Mouse (Mus musculus): ENCODE data around the gene Plxnb2.
A peak's percentile ranks its signal among the peaks of the same experiment; 100 is the strongest.

Plxnb2 gene

DNA sequence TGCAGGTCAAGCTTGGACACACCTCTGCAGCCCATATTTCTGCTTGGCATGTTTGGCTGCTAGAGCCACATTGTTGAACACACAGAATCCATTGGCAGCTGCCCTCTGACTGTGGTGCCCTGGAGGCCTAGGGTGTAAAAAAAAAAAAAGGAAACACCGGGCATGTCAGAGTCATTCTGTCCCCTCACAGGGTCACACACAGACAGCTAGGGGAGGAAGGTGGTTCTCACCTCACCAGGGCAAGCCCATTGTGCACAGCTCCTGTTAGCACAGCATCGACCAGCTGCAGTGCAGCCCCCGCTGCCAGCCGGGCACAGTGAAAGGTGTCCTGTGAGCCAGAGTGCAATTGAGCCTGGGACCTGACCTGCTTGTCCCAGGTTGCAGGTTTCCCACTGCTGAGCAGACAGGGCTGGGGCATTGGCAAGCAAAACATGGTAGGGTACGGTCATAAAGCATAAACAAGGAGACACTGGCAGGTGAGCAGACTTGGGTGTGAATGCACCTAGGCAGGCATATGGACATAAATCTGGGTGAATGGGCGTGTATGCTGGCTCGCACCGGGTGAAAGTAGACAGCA, 53.1 kb downstream of the Plxnb2 start:
- no peak for DNase-seq (ENCODE audit: low read depth, low spot score)

DNA sequence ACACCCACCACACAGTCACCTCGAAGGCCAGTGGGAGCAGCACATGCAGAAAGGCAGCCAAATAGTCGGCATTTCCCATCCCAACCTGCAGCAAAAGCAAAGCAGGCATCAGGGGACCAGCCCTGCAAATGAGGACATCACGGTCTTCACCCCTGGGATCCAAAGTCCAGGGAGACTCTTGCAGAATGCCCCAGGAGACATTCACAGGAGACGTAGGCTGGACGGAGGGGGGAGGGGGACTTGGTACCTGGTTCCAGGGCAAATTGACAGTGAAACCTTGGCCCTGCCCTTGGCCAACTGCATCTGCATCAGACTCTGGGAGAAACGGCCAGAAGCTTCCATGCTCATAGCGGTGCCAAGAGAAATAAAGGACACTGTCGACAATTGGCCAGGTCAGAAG, 54.0 kb downstream of the Plxnb2 start:
- DNase-seq (ENCODE audit: low read depth, low spot score) = no peak

DNA sequence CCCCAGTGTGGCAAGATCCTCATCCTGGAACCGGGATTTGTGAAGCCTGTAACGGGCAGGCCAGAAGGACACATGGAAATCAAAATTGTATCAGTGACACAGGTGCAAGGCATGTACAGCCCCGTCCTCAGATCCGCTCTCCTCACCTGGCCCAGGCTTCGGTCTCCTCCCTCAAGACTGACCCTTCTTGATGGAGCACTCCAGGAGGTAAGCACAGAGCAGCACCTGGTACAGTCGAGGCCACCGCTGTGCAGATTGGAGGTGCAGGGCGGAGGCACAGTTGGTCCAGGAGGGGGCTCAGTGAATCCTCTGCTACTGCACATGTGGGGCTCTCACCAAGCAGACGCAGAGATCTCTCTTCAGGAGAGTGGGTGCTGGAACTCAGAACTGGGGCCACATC, 55.2 kb downstream of the Plxnb2 start:
- DNase-seq (ENCODE audit: low read depth, low spot score) = no peak

DNA sequence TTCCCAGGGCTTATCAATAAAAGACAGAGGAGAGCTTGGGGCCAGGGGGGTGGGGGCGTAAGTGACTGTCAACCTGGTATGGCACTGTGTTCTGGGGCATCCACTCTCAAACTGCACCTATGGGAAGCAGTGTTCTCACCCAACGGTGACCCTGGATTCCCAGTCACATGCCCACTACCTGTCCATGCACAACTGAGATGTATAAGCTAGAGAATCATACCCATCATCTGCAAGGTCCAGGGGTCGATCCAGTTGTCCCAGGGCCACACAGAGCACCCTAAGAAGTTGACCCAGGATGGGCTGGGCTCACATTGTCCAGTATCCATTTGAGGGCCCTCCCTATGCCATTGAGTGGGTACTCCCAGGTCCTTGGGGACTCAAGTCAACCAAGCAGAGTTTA, 56.3 kb downstream of the Plxnb2 start:
- DNase-seq (ENCODE audit: low read depth, low spot score) = no peak

GRCm38 (mm10) chr15:89123595-89123994, 57.0 kb downstream of the Plxnb2 start:
- no peak for DNase-seq (ENCODE audit: low read depth, low spot score)

DNA sequence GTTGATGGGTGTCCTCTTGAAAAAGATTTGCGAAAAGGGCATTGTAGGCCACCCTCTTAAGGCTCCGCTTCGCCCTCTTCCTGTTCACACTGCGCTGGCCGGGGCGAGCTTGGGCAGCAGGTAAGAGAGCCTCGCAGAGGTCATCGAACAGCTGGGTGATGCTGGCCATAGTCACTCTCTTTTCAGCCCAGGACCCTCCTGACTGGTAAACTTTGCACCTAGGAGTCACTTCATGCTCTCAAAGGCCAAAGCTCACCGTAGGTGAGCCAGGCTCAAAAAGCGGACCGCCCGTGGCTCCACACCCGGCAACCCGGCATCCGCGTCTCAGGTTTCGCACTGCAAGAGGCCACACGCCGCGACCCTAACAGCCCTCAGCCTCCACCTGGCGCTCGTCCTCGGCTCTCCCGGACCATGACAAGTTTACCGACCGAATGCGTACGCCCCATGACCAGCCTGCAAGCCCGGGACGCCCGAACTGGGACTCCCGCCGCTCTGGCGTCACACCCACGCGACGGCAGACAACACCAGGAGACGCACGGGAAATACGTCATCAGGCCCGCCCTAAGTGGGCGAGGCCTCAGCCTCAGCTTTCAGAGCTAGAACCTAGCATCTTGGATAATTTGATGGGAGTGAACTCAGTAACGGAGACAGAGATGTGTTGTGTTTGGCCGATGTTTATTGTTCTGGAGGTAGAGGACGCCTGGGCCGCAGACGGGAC, 57.8 kb downstream of the Plxnb2 start, which contains the start of gene Tubgcp6:
TSS of gene Tubgcp6 (minus strand) at position 464 of the 718 bp plus-strand sequence.
- peak; percentile 92 for DNase-seq (ENCODE audit: low read depth, low spot score)

DNA sequence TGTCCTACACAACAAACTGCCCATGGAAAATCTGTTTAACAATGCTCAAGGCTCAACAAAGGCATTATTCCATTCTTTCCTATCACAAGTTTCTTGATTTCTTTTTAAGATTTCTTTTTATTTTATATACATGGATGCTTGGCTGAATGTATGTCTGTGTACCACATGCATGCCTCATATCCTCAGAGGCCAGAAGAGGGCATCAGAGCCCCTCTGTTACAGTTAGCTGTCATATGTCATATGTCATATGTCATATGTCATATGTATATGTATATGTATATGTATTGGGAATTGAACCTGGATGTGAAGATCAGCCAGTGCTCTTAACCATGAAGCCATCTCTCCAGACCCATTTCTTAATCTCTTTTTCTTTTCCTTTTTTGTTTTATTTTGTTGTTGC, 62.6 kb downstream of the Plxnb2 start:
- DNase-seq (ENCODE audit: low read depth, low spot score) = no peak

- no peak for DNase-seq (ENCODE audit: low read depth, low spot score)
Observed at GRCm38 (mm10) chr15:89110147-89110546, 70.4 kb downstream of the Plxnb2 start.

DNA sequence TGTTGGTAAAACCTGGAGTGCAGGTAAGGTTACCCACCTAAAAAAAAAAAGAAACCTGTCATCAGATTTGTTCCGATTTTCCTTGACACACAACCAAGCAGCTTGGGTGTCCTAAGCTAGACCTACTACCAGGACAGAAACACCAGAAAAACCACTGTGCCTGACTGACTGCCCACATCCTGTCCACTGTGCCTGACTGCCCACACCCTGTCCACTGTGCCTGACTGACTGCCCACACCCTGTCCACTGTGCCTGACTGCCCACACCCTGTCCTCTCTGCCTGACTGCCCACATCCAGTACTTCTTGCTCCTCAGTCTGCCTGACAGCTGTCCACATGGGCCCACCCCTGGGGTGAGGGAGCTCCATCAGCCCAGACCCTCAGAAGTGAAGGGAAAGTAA, 73.6 kb downstream of the Plxnb2 start:
- no peak for DNase-seq (ENCODE audit: low read depth, low spot score)

- DNase-seq (ENCODE audit: low read depth, low spot score) = no peak
Observed at GRCm38 (mm10) chr15:89106073-89106472, 74.5 kb downstream of the Plxnb2 start.
